Comparison of ENCODE assay signal across 10 mouse cellular contexts in genomic region chr19:9106751-9107378, GRCm38 (mm10). TPM values are rescaled to one million over a fixed set of nuclear protein-coding genes. Genes with fewer than 3 reads are reported as not detected.
DNase-seq lines count a peak whose midpoint lies in the region; ATAC-seq and TF ChIP-seq lines count a peak whose summit lies in the region.
"Had no signal": no experiment of that assay in that cellular context is flagged by ENCODE, and none has a peak within 500 bp of the region (broad histone marks: within the 10 kb centered on the region; RNA-seq: fewer than 3 reads in every experiment).

No protein-coding gene starts in this region.

- DNase-seq in kidney, postnatal 25 days, result no peak
- DNase-seq in adrenal gland, postnatal 14 days, result peak; percentile 42
- no peak for DNase-seq in heart, postnatal 0 days (ENCODE audit: low spot score)
- peak; percentile 65 for DNase-seq in skeletal muscle tissue, adult 2 months (ENCODE audit: low read depth, low spot score)
- no peak for DNase-seq in T-cell, adult 2 months (ENCODE audit: low spot score)
- DNase-seq in right cerebral cortex, postnatal 10 days (ENCODE audit: low spot score in 2 of 2), result no peak
- no peak for DNase-seq in midbrain, embryonic 11.5 days (ENCODE audit: low spot score, missing footprints)

- H3K4me3 ChIP-seq in kidney, embryonic 15.5 days (replicated peaks), result no peak overlapping the region
- H3K4me3 ChIP-seq in heart, postnatal 0 days (ENCODE audit: low read depth, low read length), result no peak overlapping the region
- no peak overlapping the region for H3K4me3 ChIP-seq in midbrain, embryonic 11.5 days (ENCODE audit: low read depth, low read length)
- H3K4me3 ChIP-seq: megakaryocyte, embryonic 14.5 days had no signal

- 32% methylated on average over 4 of the region's 4 CpGs for WGBS in kidney, embryonic 15.5 days
- 12% methylated on average over 4 of the region's 4 CpGs for WGBS in heart, postnatal 0 days
- 62% methylated on average over 4 of the region's 4 CpGs for WGBS in midbrain, embryonic 11.5 days

- no peak overlapping the region for H3K4me2 ChIP-seq in kidney, embryonic 15.5 days
- H3K4me2 ChIP-seq in heart, postnatal 0 days (ENCODE audit: low read depth, low read length), result no peak overlapping the region
- H3K4me2 ChIP-seq in midbrain, embryonic 11.5 days, result no peak overlapping the region

- H3K4me1 ChIP-seq in kidney, embryonic 15.5 days, result peaks cover 16% of the 10 kb centered on the region
- peaks cover 11% of the 10 kb centered on the region; the same call in 1 of the 2 replicates for H3K4me1 ChIP-seq in heart, postnatal 0 days (ENCODE audit: control insufficient read depth, insufficient read depth)
- H3K4me1 ChIP-seq in midbrain, embryonic 11.5 days (ENCODE audit: control insufficient read depth, insufficient read depth, low read length), result no peaks in the 10 kb centered on the region

- no peak for TF ChIP-seq CTCF in heart, postnatal 0 days (IDR thresholded peaks at IDR 0.05; ENCODE audit: low read depth)

- ATAC-seq in kidney, embryonic 15.5 days (replicated peaks; ENCODE audit: low FRiP score), result no peak; the same call in 1 of the 2 replicates
- peak; percentile 35; the same call in 1 of the 2 replicates for ATAC-seq in heart, postnatal 0 days (ENCODE audit: insufficient read depth, low read depth)
- no peak for ATAC-seq in midbrain, embryonic 11.5 days (ENCODE audit: low FRiP score)

- no peak for TF ChIP-seq EP300 in heart, postnatal 0 days (IDR thresholded peaks at IDR 0.05; ENCODE audit: low read depth)

- H3K27ac ChIP-seq in kidney, embryonic 15.5 days, result peak overlapping the region; percentile 20; the same call in 1 of the 2 replicates
- H3K27ac ChIP-seq in heart, postnatal 0 days (ENCODE audit: low read depth), result peak overlapping the region; percentile 13; the same call in 1 of the 2 replicates
- H3K27ac ChIP-seq in midbrain, embryonic 11.5 days (ENCODE audit: low read depth, low read length), result no peak overlapping the region

- H3K27me3 ChIP-seq in kidney, embryonic 15.5 days, result no peaks in the 10 kb centered on the region
- no peaks in the 10 kb centered on the region for H3K27me3 ChIP-seq in heart, postnatal 0 days (ENCODE audit: control insufficient read depth, insufficient read depth, low read length)
- no peaks in the 10 kb centered on the region for H3K27me3 ChIP-seq in midbrain, embryonic 11.5 days (ENCODE audit: control insufficient read depth, insufficient read depth, low read length)

- no peaks in the 10 kb centered on the region for H3K36me3 ChIP-seq in kidney, embryonic 15.5 days
- H3K36me3 ChIP-seq in heart, postnatal 0 days (replicated peaks; ENCODE audit: control insufficient read depth, insufficient read depth, low read length), result no peaks in the 10 kb centered on the region
- no peaks in the 10 kb centered on the region for H3K36me3 ChIP-seq in midbrain, embryonic 11.5 days (ENCODE audit: control insufficient read depth, insufficient read depth, low read length)

- no peaks in the 10 kb centered on the region for H3K9me3 ChIP-seq in kidney, embryonic 15.5 days (replicated peaks)
- H3K9me3 ChIP-seq in heart, postnatal 0 days (replicated peaks; ENCODE audit: control insufficient read depth, low read length), result no peaks in the 10 kb centered on the region
- H3K9me3 ChIP-seq in midbrain, embryonic 11.5 days (ENCODE audit: control insufficient read depth, low read length), result no peaks in the 10 kb centered on the region
- H3K9me3 ChIP-seq: megakaryocyte, embryonic 14.5 days had no signal

- H3K9ac ChIP-seq in kidney, embryonic 15.5 days, result no peak overlapping the region
- no peak overlapping the region for H3K9ac ChIP-seq in heart, postnatal 0 days (replicated peaks; ENCODE audit: low read depth, low read length)
- no peak overlapping the region for H3K9ac ChIP-seq in midbrain, embryonic 11.5 days (ENCODE audit: low read length)

RNA-seq across cellular contexts. Expression of gene Scgb1a1, which starts 19.1 kb away (rescaled TPM):
- not detected in 2 replicates for polyA plus RNA-seq in kidney, embryonic 15.5 days (2015; fragmentation: Nextera tagmentation; extraction: Ambion mirVana)
- 4.4 TPM in 1 of 2 replicates, not detected in the other for total RNA-seq in adrenal gland, postnatal 14 days (2021)
- 8.9 TPM in 1 of 2 replicates, not detected in the other for total RNA-seq in heart, postnatal 0 days (2014; rRNA removed; ENCODE audit: low replicate concordance)
- 1.3 and 98.2 TPM in 2 replicates for polyA plus RNA-seq in heart, postnatal 0 days (2015; fragmentation: Nextera tagmentation; extraction: Ambion mirVana)
- not detected in 2 replicates for polyA plus RNA-seq in midbrain, embryonic 11.5 days (2014; fragmentation: Nextera tagmentation; extraction: Ambion mirVana)
- total RNA-seq: granulocyte monocyte progenitor cell, adult 5-6 weeks had no signal

RNA-seq across cellular contexts. Expression of gene Asrgl1, which starts 28.6 kb away (rescaled TPM):
- 19.4 and 22.0 TPM in 2 replicates for polyA plus RNA-seq in kidney, embryonic 15.5 days (2015; fragmentation: Nextera tagmentation; extraction: Ambion mirVana)
- total RNA-seq in adrenal gland, postnatal 14 days (2021), result 12.6 and 18.1 TPM in 2 replicates
- 7.3 and 10.6 TPM in 2 replicates for total RNA-seq in heart, postnatal 0 days (2014; rRNA removed; ENCODE audit: low replicate concordance)
- 22.2 and 22.7 TPM in 2 replicates for polyA plus RNA-seq in heart, postnatal 0 days (2015; fragmentation: Nextera tagmentation; extraction: Ambion mirVana)
- polyA plus RNA-seq in midbrain, embryonic 11.5 days (2014; fragmentation: Nextera tagmentation; extraction: Ambion mirVana), result 13.5 and 14.2 TPM in 2 replicates

Comparison
In these comparisons a context has a peak if more than half of its experiments do, and no peak if none do; other contexts are left out.
1. DNase-seq: peak in adrenal gland, postnatal 14 days (single experiment) and skeletal muscle tissue, adult 2 months (single experiment); none in kidney, postnatal 25 days (0 of 2), heart, postnatal 0 days (single experiment), T-cell, adult 2 months (single experiment), right cerebral cortex, postnatal 10 days (0 of 2) and midbrain, embryonic 11.5 days (single experiment).